Mouse (Mus musculus) forebrain, embryonic 15.5 days (tissue): ENCODE measurements around the gene Prkg1. TPM values are rescaled to one million over a fixed set of nuclear protein-coding genes. Genes with fewer than 3 reads are reported as not detected.

Source experiments
- ATAC-seq: fragments of 200-750 bp; cut with Nextera tagmentation; replicated peaks from 2 replicates; pipeline ENCODE4 v1.8.0; 2017; ENCODE audit warnings: mild to moderate bottlenecking, moderate TSS enrichment, moderate library complexity
- H3K27ac ChIP-seq: fragments of 300-500 bp; sonication (generic); replicated peaks from 2 replicates; pipeline ENCODE4 v1.5.1; 2015; ENCODE audit warnings: mild to moderate bottlenecking, inconsistent platforms
- H3K27me3 ChIP-seq: fragments of 300-500 bp; sonication (generic); 2 replicates; pipeline ENCODE4 v1.6.1; 2015; ENCODE audit warnings: inconsistent platforms
- H3K36me3 ChIP-seq: fragments of 300-500 bp; sonication (generic); 2 replicates; pipeline ENCODE4 v1.6.1; 2015; ENCODE audit warnings: mild to moderate bottlenecking, inconsistent platforms
- H3K4me1 ChIP-seq: fragments of 300-500 bp; sonication (generic); 2 replicates; pipeline ENCODE4 v1.6.1; 2015; ENCODE audit warnings: inconsistent platforms
- H3K4me2 ChIP-seq: fragments of 300-500 bp; sonication (generic); replicated peaks from 2 replicates; pipeline ENCODE4 v1.6.1; 2015; ENCODE audit warnings: mild to moderate bottlenecking, inconsistent platforms
- H3K4me3 ChIP-seq: fragments of 300-500 bp; sonication (generic); 2 replicates; pipeline ENCODE4 v1.5.1; 2015; ENCODE audit warnings: mild to moderate bottlenecking, inconsistent platforms
- H3K9ac ChIP-seq: fragments of 300-500 bp; sonication (generic); replicated peaks from 2 replicates; pipeline ENCODE4 v1.6.1; 2015; ENCODE audit warnings: mild to moderate bottlenecking, inconsistent platforms
- H3K9me3 ChIP-seq: fragments of 300-500 bp; sonication (generic); 2 replicates; pipeline ENCODE4 v1.6.1; 2016; ENCODE audit warnings: inconsistent platforms
- WGBS: fragments of 180-500 bp; shearing (Covaris S2); methylation state at CpG from one replicate; pipeline ENCODE4 v1.1.7; 2015; ENCODE audit warnings: mixed read lengths; 5-methylcytosine and 5-hydroxymethylcytosine counted together
- polyA plus RNA-seq: library from polyadenylated mRNA; unstranded; fragments of >200 nt; fragmentation: Nextera tagmentation; extraction: Ambion mirVana; gene quantifications from 2 replicates; pipeline ENCODE4 v1.2.1, GENCODE M21; 2015

Gene Prkg1
- polyA plus RNA-seq, 1 experiment from 2014 or later: 2.2 TPM

GRCm38 (mm10) chr19:31046601-31047000 lies 718.2 kb downstream of the Prkg1 start:
- 98% methylated on average over 4 of the region's 4 CpGs for WGBS
- no peaks in the 10 kb centered on the region for H3K9me3 ChIP-seq
- H3K27me3 ChIP-seq: no peaks in the 10 kb centered on the region

GRCm38 (mm10) chr19:31040948-31041847 lies 723.6 kb downstream of the Prkg1 start:
- 52% methylated on average over 2 of the region's 2 CpGs for WGBS

More at GRCm38 (mm10) chr19:31046601-31047000, 718.2 kb downstream of the Prkg1 start:
- Histone ChIP-seq H3K36me3 (no peaks in the 10 kb centered on the region), H3K4me1 (no peaks in the 10 kb centered on the region), H3K4me2 (no peak overlapping the region), H3K27ac (no peak overlapping the region), H3K4me3 (no peak overlapping the region), H3K9ac (no peak overlapping the region)
- ATAC-seq: no peak

GRCm38 (mm10) chr19:31038951-31039350 lies 725.9 kb downstream of the Prkg1 start:
- H3K9ac ChIP-seq: no peak overlapping the region
- no peak overlapping the region for H3K4me3 ChIP-seq
- no peaks in the 10 kb centered on the region for H3K4me1 ChIP-seq
- H3K36me3 ChIP-seq: no peaks in the 10 kb centered on the region
- WGBS: 75% methylated on average over 3 of the region's 3 CpGs
- no peak overlapping the region for H3K4me2 ChIP-seq
- no peaks in the 10 kb centered on the region for H3K27me3 ChIP-seq
- ATAC-seq: no peak
- H3K27ac ChIP-seq: no peak overlapping the region
- H3K9me3 ChIP-seq: no peaks in the 10 kb centered on the region

More at GRCm38 (mm10) chr19:31040948-31041847, 723.6 kb downstream of the Prkg1 start:
- H3K4me2 ChIP-seq: no peak overlapping the region
- H3K27me3 ChIP-seq: no peaks in the 10 kb centered on the region
- ATAC-seq: no peak
- H3K4me1 ChIP-seq: no peaks in the 10 kb centered on the region
- H3K27ac ChIP-seq: no peak overlapping the region
- H3K9ac ChIP-seq: no peak overlapping the region
- no peak overlapping the region for H3K4me3 ChIP-seq
- H3K9me3 ChIP-seq: no peaks in the 10 kb centered on the region
- no peaks in the 10 kb centered on the region for H3K36me3 ChIP-seq

GRCm38 (mm10) chr19:31031596-31031995 lies 733.2 kb downstream of the Prkg1 start:
- Histone ChIP-seq H3K4me3 (no peak overlapping the region), H3K4me1 (no peaks in the 10 kb centered on the region), H3K36me3 (no peaks in the 10 kb centered on the region), H3K4me2 (no peak overlapping the region), H3K27me3 (no peaks in the 10 kb centered on the region), H3K27ac (no peak overlapping the region), H3K9ac (no peak overlapping the region), H3K9me3 (no peaks in the 10 kb centered on the region)
- no peak for ATAC-seq
- WGBS: 30% methylated on average over 6 of the region's 6 CpGs

GRCm38 (mm10) chr19:31026797-31027196 lies 738.0 kb downstream of the Prkg1 start:
- no peak overlapping the region for H3K4me2 ChIP-seq
- no peak overlapping the region for H3K27ac ChIP-seq
- no peaks in the 10 kb centered on the region for H3K27me3 ChIP-seq
- no peak overlapping the region for H3K9ac ChIP-seq
- ATAC-seq: no peak
- H3K4me1 ChIP-seq: no peaks in the 10 kb centered on the region
- no peaks in the 10 kb centered on the region for H3K9me3 ChIP-seq
- H3K36me3 ChIP-seq: no peaks in the 10 kb centered on the region
- no peak overlapping the region for H3K4me3 ChIP-seq
- WGBS: 84% methylated on average over 5 of the region's 5 CpGs

GRCm38 (mm10) chr19:31011528-31012133 lies 753.2 kb downstream of the Prkg1 start:
- Histone ChIP-seq H3K4me2 (no peak overlapping the region), H3K9ac (no peak overlapping the region), H3K27ac (no peak overlapping the region), H3K36me3 (no peaks in the 10 kb centered on the region), H3K4me3 (no peak overlapping the region), H3K9me3 (no peaks in the 10 kb centered on the region), H3K4me1 (no peaks in the 10 kb centered on the region), H3K27me3 (no peaks in the 10 kb centered on the region)
- 65% methylated on average over 3 of the region's 3 CpGs for WGBS
- ATAC-seq: no peak

- 95% methylated on average over 2 of the region's 2 CpGs for WGBS
- H3K27me3 ChIP-seq: no peaks in the 10 kb centered on the region
- H3K27ac ChIP-seq: no peak overlapping the region
- no peak for ATAC-seq
- H3K9me3 ChIP-seq: no peaks in the 10 kb centered on the region
- no peak overlapping the region for H3K4me2 ChIP-seq
- H3K9ac ChIP-seq: no peak overlapping the region
- H3K4me1 ChIP-seq: no peaks in the 10 kb centered on the region
- H3K4me3 ChIP-seq: no peak overlapping the region
- H3K36me3 ChIP-seq: no peaks in the 10 kb centered on the region
Measured at GRCm38 (mm10) chr19:30998572-30998971, 766.3 kb downstream of the Prkg1 start.

- Histone ChIP-seq H3K9ac (no peak overlapping the region), H3K4me3 (no peak overlapping the region), H3K4me1 (no peaks in the 10 kb centered on the region), H3K9me3 (no peaks in the 10 kb centered on the region), H3K36me3 (no peaks in the 10 kb centered on the region), H3K27me3 (no peaks in the 10 kb centered on the region), H3K27ac (no peak overlapping the region), H3K4me2 (no peak overlapping the region)
- 61% methylated on average over 4 of the region's 4 CpGs for WGBS
- no peak for ATAC-seq
Measured at GRCm38 (mm10) chr19:30990390-30990789, 774.4 kb downstream of the Prkg1 start.

- Histone ChIP-seq H3K9ac (no peak overlapping the region), H3K27me3 (no peaks in the 10 kb centered on the region), H3K4me3 (no peak overlapping the region), H3K9me3 (no peaks in the 10 kb centered on the region), H3K27ac (no peak overlapping the region), H3K4me1 (no peaks in the 10 kb centered on the region), H3K4me2 (no peak overlapping the region), H3K36me3 (no peaks in the 10 kb centered on the region)
- no peak for ATAC-seq
- WGBS: 79% methylated on average over 4 of the region's 4 CpGs
Measured at GRCm38 (mm10) chr19:30982436-30982835, 782.4 kb downstream of the Prkg1 start.

GRCm38 (mm10) chr19:30978096-30978495 lies 786.7 kb downstream of the Prkg1 start:
- 89% methylated on average over 4 of the region's 4 CpGs for WGBS
- Histone ChIP-seq H3K4me3 (no peak overlapping the region), H3K4me1 (no peaks in the 10 kb centered on the region), H3K27me3 (no peaks in the 10 kb centered on the region), H3K27ac (no peak overlapping the region), H3K9me3 (no peaks in the 10 kb centered on the region), H3K9ac (no peak overlapping the region), H3K36me3 (no peaks in the 10 kb centered on the region), H3K4me2 (no peak overlapping the region)
- no peak for ATAC-seq

- Histone ChIP-seq H3K4me2 (no peak overlapping the region), H3K9ac (no peak overlapping the region), H3K27me3 (no peaks in the 10 kb centered on the region), H3K27ac (no peak overlapping the region), H3K4me3 (no peak overlapping the region), H3K36me3 (no peaks in the 10 kb centered on the region), H3K4me1 (no peaks in the 10 kb centered on the region), H3K9me3 (no peaks in the 10 kb centered on the region)
- ATAC-seq: no peak
- WGBS: 77% methylated on average over 3 of the region's 3 CpGs
Measured at GRCm38 (mm10) chr19:30950610-30951009, 814.2 kb downstream of the Prkg1 start.

- Histone ChIP-seq H3K4me3 (no peak overlapping the region), H3K36me3 (no peaks in the 10 kb centered on the region), H3K4me1 (no peaks in the 10 kb centered on the region), H3K9ac (no peak overlapping the region), H3K9me3 (no peaks in the 10 kb centered on the region), H3K27ac (no peak overlapping the region), H3K4me2 (no peak overlapping the region), H3K27me3 (no peaks in the 10 kb centered on the region)
- no peak for ATAC-seq
- WGBS: 63% methylated on average over 1 of the region's 1 CpGs
Measured at GRCm38 (mm10) chr19:30948202-30948601, 816.6 kb downstream of the Prkg1 start.
